Mouse (Mus musculus): ENCODE measurements around the gene Ppy. TPM values are rescaled to one million over a fixed set of nuclear protein-coding genes. Genes with fewer than 3 reads are reported as not detected.
A peak's percentile ranks its signal among the peaks of the same experiment; 100 is the strongest.

Gene Ppy
- polyA plus RNA-seq, 1 experiment from 2014 or later, result not detected

DNA sequence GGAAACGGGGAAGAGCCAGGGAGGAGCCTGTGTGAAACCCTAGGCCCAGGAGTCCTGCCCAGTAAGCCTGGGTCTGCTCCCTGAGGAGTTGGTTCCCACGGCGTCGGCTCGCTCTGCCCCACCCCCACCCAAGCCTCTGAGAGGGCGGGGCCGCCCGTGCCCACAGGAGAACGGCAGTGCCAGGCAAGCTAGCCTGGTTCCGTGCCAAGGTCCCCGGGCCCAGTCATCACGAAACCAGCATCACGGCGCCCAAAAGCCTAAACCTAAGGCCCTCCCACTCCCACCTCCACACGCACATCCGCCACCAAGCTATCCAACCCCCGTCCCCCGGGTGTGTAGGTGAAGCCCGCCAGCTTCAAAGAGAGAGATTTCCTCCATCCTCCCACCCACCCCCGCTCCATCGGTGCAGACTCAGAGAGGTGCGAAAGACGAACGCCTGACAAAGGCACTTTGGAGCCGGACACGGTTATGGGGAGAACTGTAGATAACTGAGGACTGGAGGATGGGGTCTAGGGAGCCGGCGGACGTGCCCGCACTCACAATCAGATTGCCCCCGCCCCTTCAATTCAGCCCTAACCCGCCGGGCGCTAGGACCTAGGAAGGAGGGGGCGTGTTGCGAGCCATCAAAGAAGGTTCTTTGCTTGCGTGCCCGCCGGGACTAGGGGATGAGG is 13.9 kb downstream of the Ppy start:
- Histone ChIP-seq H3K9ac (peak overlapping the region; percentile 89), H3K4me3 (peak overlapping the region; percentile 70), H3K4me1 (replicated peaks) (peaks cover 50% of the 10 kb centered on the region), H3K4me2 (peak overlapping the region; percentile 75), H3K9me3 (no peaks in the 10 kb centered on the region), H3K27me3 (no peaks in the 10 kb centered on the region), H3K36me3 (peaks cover 15% of the 10 kb centered on the region), H3K27ac (replicated peaks) (peak overlapping the region; percentile 99)
- WGBS, result under 1% methylated on average over 39 of the region's 39 CpGs
- peak; percentile 83 for ATAC-seq (ENCODE audit: low read depth)

DNA sequence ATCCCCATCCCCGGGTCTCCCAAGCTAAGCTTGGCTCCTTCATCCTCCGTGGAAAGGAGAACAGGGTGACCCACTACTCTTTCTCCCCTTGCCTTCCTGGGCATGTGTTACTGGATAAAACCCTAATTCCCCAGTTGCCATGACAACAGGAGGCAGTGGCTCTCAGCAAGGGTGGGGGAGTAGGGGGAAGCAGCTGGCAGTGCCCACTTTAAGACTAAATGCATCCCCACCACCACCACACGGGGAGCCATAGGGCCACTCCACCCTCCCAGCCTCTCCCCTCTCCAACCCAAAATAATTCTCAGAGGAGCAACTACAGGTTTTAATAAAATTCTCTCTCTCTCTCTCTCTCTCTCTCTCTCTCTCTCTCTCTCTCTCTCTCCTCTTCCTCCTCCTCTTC is 14.8 kb downstream of the Ppy start:
- Histone ChIP-seq H3K9ac (peak overlapping the region; percentile 89), H3K4me3 (peak overlapping the region; percentile 70), H3K4me1 (replicated peaks) (peaks cover 59% of the 10 kb centered on the region), H3K27me3 (no peaks in the 10 kb centered on the region), H3K27ac (replicated peaks) (peak overlapping the region; percentile 99), H3K4me2 (peak overlapping the region; percentile 75), H3K36me3 (peaks cover 15% of the 10 kb centered on the region), H3K9me3 (no peaks in the 10 kb centered on the region)
- no peak for ATAC-seq (ENCODE audit: low read depth)
- WGBS, result 17% methylated on average over 3 of the region's 3 CpGs

DNA sequence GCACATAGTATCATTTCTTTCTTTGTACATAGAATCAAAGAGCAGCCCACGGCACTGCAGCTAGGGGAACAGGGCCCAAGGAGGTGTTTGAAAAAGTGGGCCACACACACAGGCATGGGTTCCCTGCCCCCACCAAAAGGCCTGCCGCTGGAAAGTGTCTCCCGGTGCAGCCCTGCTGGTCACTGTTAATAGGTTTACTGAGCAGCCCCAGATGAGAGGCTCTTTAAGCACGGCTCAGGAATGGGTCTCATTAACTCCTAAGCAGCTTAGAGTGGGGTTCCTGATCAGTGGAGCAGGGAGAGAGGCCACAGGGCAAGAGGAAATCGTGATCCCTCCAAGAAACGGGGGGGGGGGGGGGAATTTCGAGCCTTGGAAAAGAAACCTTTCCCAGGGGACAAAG is 17.0 kb downstream of the Ppy start:
- Histone ChIP-seq H3K9ac (no peak overlapping the region), H3K4me1 (replicated peaks) (peaks cover 54% of the 10 kb centered on the region), H3K9me3 (no peaks in the 10 kb centered on the region), H3K4me2 (no peak overlapping the region), H3K27me3 (no peaks in the 10 kb centered on the region), H3K36me3 (peaks cover 30% of the 10 kb centered on the region), H3K27ac (replicated peaks) (no peak overlapping the region), H3K4me3 (no peak overlapping the region)
- ATAC-seq (ENCODE audit: low read depth), result no peak
- 50% methylated on average over 7 of the region's 7 CpGs for WGBS

DNA sequence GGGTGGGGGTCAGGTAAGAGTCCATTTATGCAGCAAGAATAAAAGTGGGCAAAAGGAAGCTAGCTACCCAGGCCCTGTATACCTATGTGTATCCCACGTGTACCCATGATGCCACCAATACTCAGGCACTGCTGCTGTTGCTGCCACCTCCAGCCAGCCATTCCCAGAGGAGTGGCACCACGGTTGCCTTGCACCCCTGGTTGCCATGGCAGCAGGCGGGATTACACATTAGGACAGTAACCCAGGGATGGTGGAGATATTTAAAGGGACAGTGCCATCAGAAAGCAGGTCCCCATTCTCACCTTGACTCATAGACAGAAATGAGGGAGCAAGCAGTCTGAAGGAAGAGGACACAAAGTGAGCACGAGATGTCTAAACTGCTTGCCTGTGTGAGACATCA is 17.9 kb downstream of the Ppy start:
- Histone ChIP-seq H3K27ac (replicated peaks) (0 out of 2 replicates have a peak overlapping the region, but pooled peaks have one; percentile 4), H3K9ac (no peak overlapping the region), H3K4me1 (replicated peaks) (peaks cover 47% of the 10 kb centered on the region), H3K9me3 (no peaks in the 10 kb centered on the region), H3K27me3 (no peaks in the 10 kb centered on the region), H3K4me2 (peak overlapping the region; percentile 69), H3K4me3 (no peak overlapping the region), H3K36me3 (peaks cover 39% of the 10 kb centered on the region)
- 44% methylated on average over 4 of the region's 4 CpGs for WGBS
- no peak for ATAC-seq (ENCODE audit: low read depth)

DNA sequence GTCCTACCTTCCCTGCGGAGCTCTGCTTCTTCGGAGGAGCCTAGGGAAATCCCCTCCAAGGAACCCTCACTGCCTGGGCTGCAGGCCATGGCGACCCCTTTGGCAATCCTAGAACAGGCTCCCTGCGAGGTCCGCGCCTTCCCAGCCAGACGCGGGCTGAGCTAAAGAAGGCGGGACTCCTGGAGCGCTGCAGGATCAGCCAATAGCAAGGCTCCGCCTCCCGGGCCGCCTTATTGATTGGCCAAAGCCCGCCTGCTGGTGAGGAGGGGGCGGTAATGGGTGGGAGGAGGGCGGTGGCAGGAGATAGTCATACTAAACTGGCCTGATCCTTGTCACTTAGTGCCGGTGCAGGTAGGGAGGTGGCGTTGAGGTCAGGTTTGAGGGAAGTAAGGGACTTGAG is 18.8 kb downstream of the Ppy start:
- peak overlapping the region; percentile 65 for H3K9ac ChIP-seq
- peak overlapping the region; percentile 37 for H3K4me3 ChIP-seq
- peaks cover 47% of the 10 kb centered on the region for H3K4me1 ChIP-seq (replicated peaks)
- no peaks in the 10 kb centered on the region for H3K27me3 ChIP-seq
- ATAC-seq (ENCODE audit: low read depth), result peak; percentile 78
- peak overlapping the region; percentile 42; the same call in 1 of the 2 replicates for H3K27ac ChIP-seq (replicated peaks)
- peak overlapping the region; percentile 69 for H3K4me2 ChIP-seq
- peaks cover 47% of the 10 kb centered on the region for H3K36me3 ChIP-seq
- no peaks in the 10 kb centered on the region for H3K9me3 ChIP-seq
- 0% methylated on average over 18 of the region's 18 CpGs for WGBS

DNA sequence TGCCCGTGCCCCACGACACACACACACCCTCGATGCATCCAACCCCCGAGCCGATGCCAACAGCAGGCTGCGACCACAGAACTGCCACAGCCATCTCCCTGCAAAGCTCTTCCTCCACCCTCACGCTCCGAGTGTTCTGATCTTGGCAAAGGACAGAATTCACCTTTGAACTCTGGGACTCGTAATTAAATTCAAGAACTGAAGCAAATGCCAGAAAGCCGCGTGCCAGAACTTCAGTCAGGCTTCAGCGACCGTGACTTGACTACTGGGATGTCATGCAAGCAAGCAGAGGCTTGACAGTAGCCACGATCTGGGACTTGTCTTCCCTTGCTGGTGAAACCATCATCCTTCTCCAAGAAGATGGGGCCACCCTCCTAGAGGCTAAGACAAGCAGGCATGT is 27.4 kb downstream of the Ppy start:
- peaks cover 16% of the 10 kb centered on the region for H3K4me1 ChIP-seq (replicated peaks)
- H3K36me3 ChIP-seq, result peaks cover 38% of the 10 kb centered on the region
- no peaks in the 10 kb centered on the region for H3K9me3 ChIP-seq
- H3K9ac ChIP-seq, result no peak overlapping the region
- no peak overlapping the region for H3K4me2 ChIP-seq
- H3K27ac ChIP-seq (replicated peaks), result no peak overlapping the region
- ATAC-seq (ENCODE audit: low read depth), result no peak
- no peak overlapping the region for H3K4me3 ChIP-seq
- no peaks in the 10 kb centered on the region for H3K27me3 ChIP-seq
- 81% methylated on average over 14 of the region's 14 CpGs for WGBS

DNA sequence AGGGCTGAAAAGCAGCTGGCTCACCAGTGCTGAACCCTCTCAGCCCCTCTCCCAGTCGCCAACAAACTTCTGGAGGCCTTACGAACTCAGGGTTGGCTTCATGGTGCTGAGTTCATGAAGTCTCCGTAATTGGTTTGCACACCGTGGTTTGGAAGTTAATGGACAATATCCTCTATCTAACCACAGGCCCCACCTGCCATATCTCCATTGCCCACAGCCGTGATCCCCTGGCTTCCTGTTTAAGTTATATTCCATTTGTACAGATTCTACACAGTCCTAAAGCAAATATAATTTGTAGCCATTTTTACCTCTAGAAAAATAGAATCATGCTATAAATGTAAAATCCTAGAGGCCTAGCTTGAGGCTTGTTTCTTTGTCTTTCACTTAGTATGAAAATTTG is 28.4 kb downstream of the Ppy start:
- Histone ChIP-seq H3K4me3 (no peak overlapping the region), H3K27ac (replicated peaks) (no peak overlapping the region), H3K27me3 (no peaks in the 10 kb centered on the region), H3K4me2 (no peak overlapping the region), H3K9me3 (no peaks in the 10 kb centered on the region), H3K4me1 (replicated peaks) (peaks cover 17% of the 10 kb centered on the region), H3K36me3 (peaks cover 28% of the 10 kb centered on the region), H3K9ac (no peak overlapping the region)
- no peak for ATAC-seq (ENCODE audit: low read depth)
- WGBS, result 81% methylated on average over 5 of the region's 5 CpGs

DNA sequence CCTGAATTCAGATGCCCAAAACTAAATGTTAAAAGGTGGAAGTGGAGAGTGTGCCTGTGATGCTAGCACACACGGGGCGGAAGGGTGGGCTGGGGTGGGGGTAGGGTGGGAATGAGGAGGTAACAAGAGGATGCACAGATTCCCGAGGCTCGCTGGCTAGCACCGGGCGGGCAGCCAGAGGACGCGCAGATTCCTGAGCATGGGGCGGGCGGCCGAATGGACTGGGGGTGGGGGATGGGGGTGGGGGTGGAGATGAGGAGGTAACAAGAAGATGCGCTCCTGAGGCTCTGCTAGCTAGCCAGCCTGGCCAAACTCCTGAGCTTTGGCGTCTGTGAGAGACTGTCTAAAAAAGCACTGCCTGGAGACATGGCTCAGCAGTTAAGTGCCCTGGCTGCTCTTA is 30.7 kb downstream of the Ppy start:
- Histone ChIP-seq H3K27me3 (no peaks in the 10 kb centered on the region), H3K9ac (0 out of 2 replicates have a peak overlapping the region, but pooled peaks have one; percentile 26), H3K4me2 (peak overlapping the region; percentile 24; the same call in 1 of the 2 replicates), H3K27ac (replicated peaks) (no peak overlapping the region), H3K9me3 (no peaks in the 10 kb centered on the region), H3K4me3 (no peak overlapping the region), H3K36me3 (peaks cover 14% of the 10 kb centered on the region), H3K4me1 (replicated peaks) (peaks cover 27% of the 10 kb centered on the region)
- peak; percentile 68; the same call in 1 of the 2 replicates for ATAC-seq (ENCODE audit: low read depth)
- WGBS, result 2% methylated on average over 13 of the region's 13 CpGs

DNA sequence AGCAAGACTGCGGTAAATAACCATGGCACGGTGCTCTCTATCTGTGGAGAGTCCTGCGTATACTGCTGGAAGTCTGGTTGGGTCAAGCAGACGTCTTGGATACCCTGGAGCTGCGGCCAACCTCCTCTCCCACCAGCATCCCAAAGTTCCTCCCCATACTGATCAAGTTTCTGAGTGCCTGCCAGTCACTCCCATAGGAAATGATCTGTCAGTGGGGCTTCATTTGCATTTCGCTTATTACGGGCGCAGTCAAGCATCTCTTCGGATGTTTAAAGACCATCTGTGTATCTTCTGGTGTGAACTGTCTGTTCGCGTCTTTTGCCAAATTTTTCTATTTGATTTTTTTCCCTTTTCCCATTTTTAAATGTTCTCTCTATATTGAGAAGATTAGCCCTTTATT is 31.5 kb downstream of the Ppy start:
- Histone ChIP-seq H3K9ac (no peak overlapping the region), H3K4me1 (replicated peaks) (peaks cover 27% of the 10 kb centered on the region), H3K27me3 (no peaks in the 10 kb centered on the region), H3K36me3 (peaks cover 13% of the 10 kb centered on the region), H3K4me3 (no peak overlapping the region), H3K4me2 (no peak overlapping the region), H3K9me3 (no peaks in the 10 kb centered on the region), H3K27ac (replicated peaks) (no peak overlapping the region)
- WGBS, result 44% methylated on average over 11 of the region's 11 CpGs
- ATAC-seq (ENCODE audit: low read depth), result no peak

DNA sequence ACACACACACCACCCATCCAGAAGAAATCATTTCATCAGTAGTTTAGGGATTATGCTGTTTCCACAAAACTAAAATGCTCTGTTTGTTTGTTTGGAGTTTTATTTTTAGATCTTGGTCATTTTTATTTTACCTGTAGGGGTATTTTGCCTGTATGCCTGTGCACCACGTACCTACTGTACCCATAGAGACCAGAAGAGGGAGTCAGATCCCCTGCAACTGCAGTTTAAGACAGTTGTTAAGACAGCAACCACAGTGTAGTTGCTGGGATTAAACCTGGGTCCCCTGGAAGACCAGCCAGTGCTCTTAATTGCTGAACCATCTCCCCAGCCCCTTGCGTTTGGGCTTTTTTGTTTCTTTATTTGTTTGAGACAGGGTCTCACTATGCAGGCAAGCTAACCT is 32.1 kb downstream of the Ppy start:
- Histone ChIP-seq H3K9ac (no peak overlapping the region), H3K27me3 (no peaks in the 10 kb centered on the region), H3K9me3 (no peaks in the 10 kb centered on the region), H3K27ac (replicated peaks) (no peak overlapping the region), H3K4me3 (no peak overlapping the region), H3K4me1 (replicated peaks) (peaks cover 27% of the 10 kb centered on the region), H3K36me3 (peaks cover 12% of the 10 kb centered on the region), H3K4me2 (no peak overlapping the region)
- no peak for ATAC-seq (ENCODE audit: low read depth)
- 27% methylated on average over 2 of the region's 2 CpGs for WGBS

DNA sequence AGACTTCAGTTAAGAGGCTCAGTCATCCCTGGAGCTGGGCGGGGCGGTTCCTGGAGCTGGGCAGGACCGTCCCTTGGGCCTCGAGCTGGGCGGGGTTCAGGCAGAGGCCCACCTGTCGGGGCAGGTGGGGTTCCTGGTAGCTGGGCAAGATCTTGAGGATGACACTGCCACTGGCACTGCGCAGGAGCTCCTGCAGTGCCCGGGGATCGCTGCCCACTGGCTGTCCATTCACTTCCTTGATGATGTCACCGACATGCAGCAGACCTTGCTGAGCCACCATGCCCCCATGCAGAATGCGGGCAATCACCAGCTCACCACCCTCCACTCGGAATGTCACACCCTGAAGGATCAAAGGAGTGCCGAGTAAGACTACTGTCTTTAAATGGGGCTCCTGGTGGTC is 38.0 kb downstream of the Ppy start:
- peaks cover 16% of the 10 kb centered on the region for H3K27me3 ChIP-seq
- no peaks in the 10 kb centered on the region for H3K9me3 ChIP-seq
- H3K36me3 ChIP-seq, result peaks cover 52% of the 10 kb centered on the region
- H3K27ac ChIP-seq (replicated peaks), result no peak overlapping the region
- H3K4me1 ChIP-seq (replicated peaks), result peaks cover 22% of the 10 kb centered on the region
- H3K4me2 ChIP-seq, result no peak overlapping the region
- no peak for ATAC-seq (ENCODE audit: low read depth)
- no peak overlapping the region for H3K4me3 ChIP-seq
- WGBS, result 74% methylated on average over 13 of the region's 13 CpGs
- no peak overlapping the region for H3K9ac ChIP-seq

DNA sequence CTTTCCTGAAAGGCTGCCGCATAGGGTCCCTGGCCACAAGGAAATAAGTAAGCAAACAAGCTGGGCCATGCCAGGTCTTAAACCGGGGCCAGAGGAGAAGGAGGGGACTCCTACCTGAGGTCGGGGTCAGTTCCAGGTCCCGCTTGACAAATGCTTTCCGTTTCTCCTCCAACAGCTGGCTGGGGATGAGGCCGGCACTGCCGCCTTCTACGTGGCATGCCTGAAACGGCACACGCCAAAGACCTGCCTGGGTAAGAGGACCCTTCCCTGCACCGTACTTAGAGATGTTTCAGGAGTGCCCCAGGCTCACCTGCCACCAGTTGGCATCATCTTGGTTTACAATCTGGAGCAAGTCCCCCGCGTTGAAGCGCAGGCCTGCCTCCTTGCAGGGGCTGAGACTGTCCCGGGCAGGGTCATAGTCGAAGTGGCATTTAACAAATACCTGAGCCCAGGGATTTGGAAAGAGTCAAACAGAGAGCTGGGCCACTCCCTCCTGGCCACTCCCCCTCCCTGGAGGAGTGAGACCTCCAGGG is 39.1 kb downstream of the Ppy start:
- ATAC-seq (ENCODE audit: low read depth), result no peak
- H3K36me3 ChIP-seq, result peaks cover 56% of the 10 kb centered on the region
- H3K4me2 ChIP-seq, result no peak overlapping the region
- H3K27me3 ChIP-seq, result peaks cover 18% of the 10 kb centered on the region
- H3K9me3 ChIP-seq, result no peaks in the 10 kb centered on the region
- H3K27ac ChIP-seq (replicated peaks), result no peak overlapping the region
- 30% methylated on average over 16 of the region's 16 CpGs for WGBS
- H3K9ac ChIP-seq, result no peak overlapping the region
- no peak overlapping the region for H3K4me3 ChIP-seq
- H3K4me1 ChIP-seq (replicated peaks), result peaks cover 14% of the 10 kb centered on the region
